Mouse (Mus musculus): ENCODE data around the gene Taf5. TPM values are rescaled to one million over a fixed set of nuclear protein-coding genes. Genes with fewer than 3 reads are reported as not detected.
A peak's percentile ranks its signal among the peaks of the same experiment; 100 is the strongest.

Taf5 gene
- polyA plus RNA-seq, 1 experiment: 3.6 TPM

DNA sequence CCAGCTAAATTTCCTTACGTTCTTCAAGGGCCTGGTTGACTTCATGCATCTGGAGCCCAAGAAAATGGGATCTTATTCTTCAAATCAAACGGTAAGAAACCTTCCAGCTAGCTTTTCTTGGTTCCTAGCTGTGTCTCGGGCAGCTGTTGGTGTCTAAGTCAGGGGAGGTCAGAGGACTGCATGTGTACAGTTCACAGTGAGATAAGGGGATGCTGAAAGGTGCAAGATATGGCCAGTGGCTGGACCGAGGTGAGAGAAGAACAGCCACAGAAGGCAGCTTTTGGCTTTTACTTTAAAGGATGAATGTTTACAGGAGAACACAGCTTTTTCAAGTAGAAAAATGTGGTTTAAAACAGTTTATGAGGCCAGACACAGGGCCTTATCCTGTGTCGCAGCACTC is 33.5 kb downstream of the Taf5 start:
- TF ChIP-seq MYOG (IDR thresholded peaks at IDR 0.05; ENCODE audit: control insufficient read depth, extremely low read depth, insufficient read length) (no peak), MAX (IDR thresholded peaks at IDR 0.05) (no peak), MYOD1 (IDR thresholded peaks at IDR 0.05; ENCODE audit: control insufficient read depth, insufficient read length, low read depth) (no peak), CEBPB (IDR thresholded peaks at IDR 0.05; ENCODE audit: low read depth) (no peak), USF1 (IDR thresholded peaks at IDR 0.05; ENCODE audit: low read depth) (no peak), FOSL1 (IDR thresholded peaks at IDR 0.05; ENCODE audit: insufficient read depth, low read length, poor library complexity, severe bottlenecking) (no peak), CTCF (IDR thresholded peaks at IDR 0.05; ENCODE audit: control insufficient read depth, insufficient read depth, insufficient read length) (no peak)
- no peaks in the 10 kb centered on the region for H3K79me3 ChIP-seq (ENCODE audit: low read depth)
- no peaks in the 10 kb centered on the region for H3K79me2 ChIP-seq (ENCODE audit: control insufficient read depth, insufficient read depth)
- H3K27me3 ChIP-seq (ENCODE audit: control insufficient read depth, insufficient read depth, insufficient read length): no peaks in the 10 kb centered on the region
- no peak overlapping the region for H3ac ChIP-seq (ENCODE audit: control insufficient read depth, insufficient read length, low read depth)
- no peak overlapping the region for H3K4me3 ChIP-seq (ENCODE audit: insufficient read depth, poor library complexity, severe bottlenecking)
- peaks cover 98% of the 10 kb centered on the region for H3K36me3 ChIP-seq (ENCODE audit: control insufficient read depth, insufficient read depth)

GRCm38 (mm10) chr19:47104641-47105271 is 37.2 kb downstream of the Taf5 start:
- Histone ChIP-seq H3K27me3 (ENCODE audit: control insufficient read depth, insufficient read depth, insufficient read length) (no peaks in the 10 kb centered on the region), H3K79me2 (ENCODE audit: control insufficient read depth, insufficient read depth) (no peaks in the 10 kb centered on the region), H3K79me3 (ENCODE audit: low read depth) (no peaks in the 10 kb centered on the region), H3K4me3 (ENCODE audit: insufficient read depth, poor library complexity, severe bottlenecking) (no peak overlapping the region), H3K36me3 (ENCODE audit: control insufficient read depth, insufficient read depth) (peaks cover 96% of the 10 kb centered on the region), H3ac (ENCODE audit: control insufficient read depth, insufficient read length, low read depth) (no peak overlapping the region)
- TF ChIP-seq CTCF (IDR thresholded peaks at IDR 0.05; ENCODE audit: control insufficient read depth, insufficient read depth, insufficient read length) (no peak), MAX (IDR thresholded peaks at IDR 0.05) (no peak), MYOD1 (IDR thresholded peaks at IDR 0.05; ENCODE audit: control insufficient read depth, insufficient read length, low read depth) (no peak)

DNA sequence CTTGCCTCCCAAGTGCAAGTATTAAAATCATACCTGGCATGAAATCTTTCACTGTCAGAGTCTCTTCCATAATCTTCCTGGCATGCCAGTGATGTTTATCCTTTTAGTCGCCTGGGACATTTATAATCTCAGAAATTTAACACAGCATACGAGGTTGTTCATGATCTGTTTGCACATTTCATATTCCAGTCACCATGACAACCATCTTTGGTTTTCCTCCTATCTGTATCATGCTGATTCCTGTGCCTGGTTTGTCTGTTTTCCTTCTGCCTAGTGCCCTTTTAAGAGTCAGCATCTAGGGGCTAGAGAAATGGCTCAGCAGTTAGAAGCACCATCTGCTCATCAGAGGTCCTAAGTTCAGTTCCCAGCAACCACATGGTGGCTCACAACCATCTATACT is 51.1 kb downstream of the Taf5 start:
- H3K79me2 ChIP-seq (ENCODE audit: control insufficient read depth, insufficient read depth): no peaks in the 10 kb centered on the region
- peaks cover 81% of the 10 kb centered on the region for H3K36me3 ChIP-seq (ENCODE audit: control insufficient read depth, insufficient read depth)
- no peak for TF ChIP-seq MYOG (IDR thresholded peaks at IDR 0.05; ENCODE audit: control insufficient read depth, extremely low read depth, insufficient read length)
- H3ac ChIP-seq (ENCODE audit: control insufficient read depth, insufficient read length, low read depth): no peak overlapping the region
- H3K79me3 ChIP-seq (ENCODE audit: low read depth): no peaks in the 10 kb centered on the region
- H3K4me3 ChIP-seq (ENCODE audit: insufficient read depth, poor library complexity, severe bottlenecking): no peak overlapping the region
- no peaks in the 10 kb centered on the region for H3K27me3 ChIP-seq (ENCODE audit: control insufficient read depth, insufficient read depth, insufficient read length)

DNA sequence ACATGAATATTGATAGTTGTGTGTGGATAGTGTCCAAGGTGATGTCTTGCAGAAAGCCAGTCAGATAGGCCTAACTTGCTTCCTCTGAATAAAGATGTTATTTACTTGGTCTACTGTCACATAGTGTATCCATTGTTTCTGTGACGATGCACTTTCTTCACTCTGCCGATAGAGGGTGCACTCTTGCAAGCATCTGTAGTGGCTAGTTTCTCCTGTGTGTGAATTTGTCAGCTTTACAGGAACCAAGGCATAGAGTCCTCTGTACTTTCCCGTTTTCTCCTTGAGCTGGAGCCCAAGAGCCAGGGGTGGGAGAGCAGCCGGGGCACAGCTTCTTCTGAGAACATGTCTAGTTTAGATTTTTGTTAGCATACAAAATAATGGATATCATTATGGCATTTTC is 53.5 kb downstream of the Taf5 start:
- TF ChIP-seq CEBPB (IDR thresholded peaks at IDR 0.05; ENCODE audit: low read depth): no peak
- TF ChIP-seq USF1 (IDR thresholded peaks at IDR 0.05; ENCODE audit: low read depth): no peak
- TF ChIP-seq FOSL1 (IDR thresholded peaks at IDR 0.05; ENCODE audit: insufficient read depth, low read length, poor library complexity, severe bottlenecking): no peak
- TF ChIP-seq MAX (IDR thresholded peaks at IDR 0.05): no peak
- TF ChIP-seq CTCF (IDR thresholded peaks at IDR 0.05; ENCODE audit: control insufficient read depth, insufficient read depth, insufficient read length): peak; percentile 62
- TF ChIP-seq MYOG (IDR thresholded peaks at IDR 0.05; ENCODE audit: control insufficient read depth, extremely low read depth, insufficient read length): no peak
- TF ChIP-seq MYOD1 (IDR thresholded peaks at IDR 0.05; ENCODE audit: control insufficient read depth, insufficient read length, low read depth): no peak
- H3K36me3 ChIP-seq (ENCODE audit: control insufficient read depth, insufficient read depth): peaks cover 81% of the 10 kb centered on the region
- no peaks in the 10 kb centered on the region for H3K79me2 ChIP-seq (ENCODE audit: control insufficient read depth, insufficient read depth)
- H3K79me3 ChIP-seq (ENCODE audit: low read depth): no peaks in the 10 kb centered on the region
- no peak overlapping the region for H3K4me3 ChIP-seq (ENCODE audit: insufficient read depth, poor library complexity, severe bottlenecking)
- H3K27me3 ChIP-seq (ENCODE audit: control insufficient read depth, insufficient read depth, insufficient read length): no peaks in the 10 kb centered on the region
- H3ac ChIP-seq (ENCODE audit: control insufficient read depth, insufficient read length, low read depth): no peak overlapping the region

DNA sequence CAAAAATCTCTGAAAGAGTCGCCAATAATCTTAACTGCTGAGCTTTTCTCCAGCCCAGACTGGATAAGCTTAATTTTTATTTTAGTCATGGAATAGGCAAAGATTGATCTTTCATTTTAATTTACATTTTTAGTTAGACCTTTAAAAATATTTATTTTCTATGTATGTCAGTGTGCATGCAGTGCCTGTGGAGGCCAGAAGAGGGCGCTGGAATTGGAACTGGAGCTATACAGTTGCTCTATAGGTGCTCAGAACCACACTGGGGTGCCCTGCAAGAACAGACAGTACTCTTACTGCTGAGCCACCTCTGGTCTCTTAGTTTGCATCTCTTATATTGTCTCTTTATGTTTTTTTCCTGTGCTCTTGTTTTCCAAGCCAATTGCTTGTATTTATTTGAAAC is 55.3 kb downstream of the Taf5 start:
- H3K4me3 ChIP-seq (ENCODE audit: insufficient read depth, poor library complexity, severe bottlenecking): no peak overlapping the region
- H3K79me3 ChIP-seq (ENCODE audit: low read depth): no peaks in the 10 kb centered on the region
- H3K79me2 ChIP-seq (ENCODE audit: control insufficient read depth, insufficient read depth): no peaks in the 10 kb centered on the region
- TF ChIP-seq CTCF (IDR thresholded peaks at IDR 0.05; ENCODE audit: control insufficient read depth, insufficient read depth, insufficient read length) (no peak), MYOD1 (IDR thresholded peaks at IDR 0.05; ENCODE audit: control insufficient read depth, insufficient read length, low read depth) (no peak), CEBPB (IDR thresholded peaks at IDR 0.05; ENCODE audit: low read depth) (no peak), USF1 (IDR thresholded peaks at IDR 0.05; ENCODE audit: low read depth) (no peak), MYOG (IDR thresholded peaks at IDR 0.05; ENCODE audit: control insufficient read depth, extremely low read depth, insufficient read length) (no peak)
- H3ac ChIP-seq (ENCODE audit: control insufficient read depth, insufficient read length, low read depth): no peak overlapping the region
- no peaks in the 10 kb centered on the region for H3K27me3 ChIP-seq (ENCODE audit: control insufficient read depth, insufficient read depth, insufficient read length)
- H3K36me3 ChIP-seq (ENCODE audit: control insufficient read depth, insufficient read depth): peaks cover 81% of the 10 kb centered on the region

GRCm38 (mm10) chr19:47128164-47128563 is 60.6 kb downstream of the Taf5 start:
- no peak for TF ChIP-seq MAX (IDR thresholded peaks at IDR 0.05)
- no peak overlapping the region for H3K4me3 ChIP-seq (ENCODE audit: insufficient read depth, poor library complexity, severe bottlenecking)
- H3K27me3 ChIP-seq (ENCODE audit: control insufficient read depth, insufficient read depth, insufficient read length): no peaks in the 10 kb centered on the region
- peaks cover 93% of the 10 kb centered on the region for H3K36me3 ChIP-seq (ENCODE audit: control insufficient read depth, insufficient read depth)
- H3ac ChIP-seq (ENCODE audit: control insufficient read depth, insufficient read length, low read depth): no peak overlapping the region
- H3K79me3 ChIP-seq (ENCODE audit: low read depth): no peaks in the 10 kb centered on the region
- no peaks in the 10 kb centered on the region for H3K79me2 ChIP-seq (ENCODE audit: control insufficient read depth, insufficient read depth)

Measured in C2C12 (cell line).